Mouse (Mus musculus) heart, embryonic 10.5 days (tissue): Measurements from ENCODE around the gene Vps72. TPM values are rescaled to one million over a fixed set of nuclear protein-coding genes. Genes with fewer than 3 reads are reported as not detected.
"Not testable (repeated sequence)": the region's sequence is repeated elsewhere in the genome, so short reads cannot be mapped to it uniquely, and the experiment has no call there.

Experiments
- DNase-seq: peaks from one replicate; pipeline ENCODE4 v3.0.0-alpha.2; 2017; ENCODE audit warnings: low spot score
- H3K27ac ChIP-seq: fragments of 300-500 bp; sonication (generic); 2 replicates; pipeline ENCODE4 v1.5.1; 2016; ENCODE audit warnings: mild to moderate bottlenecking
- H3K27me3 ChIP-seq: fragments of 300-500 bp; sonication (generic); 2 replicates; pipeline ENCODE4 v1.6.1; 2016; ENCODE audit warnings: mild to moderate bottlenecking; ENCODE audit not compliant: poor library complexity, insufficient read depth, severe bottlenecking
- H3K36me3 ChIP-seq: fragments of 300-500 bp; sonication (generic); 2 replicates; pipeline ENCODE4 v1.6.1; 2016; ENCODE audit warnings: mild to moderate bottlenecking, moderate library complexity
- H3K4me1 ChIP-seq: fragments of 300-500 bp; sonication (generic); 2 replicates; pipeline ENCODE4 v1.6.1; 2016; ENCODE audit warnings: mild to moderate bottlenecking
- H3K4me3 ChIP-seq: fragments of 300-500 bp; sonication (generic); 2 replicates; pipeline ENCODE4 v1.5.1; 2016; ENCODE audit warnings: mild to moderate bottlenecking, moderate library complexity
- H3K9me3 ChIP-seq: fragments of 300-500 bp; sonication (generic); 2 replicates; pipeline ENCODE4 v1.6.1; 2016; ENCODE audit warnings: mild to moderate bottlenecking, moderate library complexity
- WGBS: fragments of 180-500 bp; shearing (Covaris S2); methylation state at CpG from one replicate; pipeline ENCODE4 v1.1.7; 2016; 5-methylcytosine and 5-hydroxymethylcytosine counted together
- polyA plus RNA-seq: library from polyadenylated mRNA; unstranded; fragments of >200 nt; fragmentation: Nextera tagmentation; extraction: Ambion mirVana; gene quantifications from 2 replicates; pipeline ENCODE4 v1.2.1, GENCODE M21; 2016

Vps72 gene
- polyA plus RNA-seq, 1 experiment from 2014 or later, result 172 TPM

- Histone ChIP-seq H3K27ac (no peak overlapping the region), H3K9me3 (no peaks in the 10 kb centered on the region), H3K4me3 (no peak overlapping the region), H3K36me3 (peaks cover 2% of the 10 kb centered on the region; the same call in 1 of the 2 replicates), H3K4me1 (peaks cover 21% of the 10 kb centered on the region), H3K27me3 (no peaks in the 10 kb centered on the region)
- DNase-seq, result no peak
- WGBS, result 69% methylated on average over 2 of the region's 2 CpGs
These were observed 2.9 kb upstream of the Vps72 start for GRCm38 (mm10) chr3:95107898-95108297.

- 0 out of 2 replicates have a peak overlapping the region, but pooled peaks have one; percentile 79 for H3K4me3 ChIP-seq
- peaks cover 26% of the 10 kb centered on the region for H3K36me3 ChIP-seq
- no peak for DNase-seq
- no peak overlapping the region for H3K27ac ChIP-seq
- H3K9me3 ChIP-seq, result no peaks in the 10 kb centered on the region
- H3K4me1 ChIP-seq, result peaks cover 11% of the 10 kb centered on the region; the same call in 1 of the 2 replicates
- 97% methylated on average over 1 of the region's 1 CpGs for WGBS
- no peaks in the 10 kb centered on the region for H3K27me3 ChIP-seq
These were observed 1.9 kb downstream of the Vps72 start for GRCm38 (mm10) chr3:95112760-95113159.

DNA sequence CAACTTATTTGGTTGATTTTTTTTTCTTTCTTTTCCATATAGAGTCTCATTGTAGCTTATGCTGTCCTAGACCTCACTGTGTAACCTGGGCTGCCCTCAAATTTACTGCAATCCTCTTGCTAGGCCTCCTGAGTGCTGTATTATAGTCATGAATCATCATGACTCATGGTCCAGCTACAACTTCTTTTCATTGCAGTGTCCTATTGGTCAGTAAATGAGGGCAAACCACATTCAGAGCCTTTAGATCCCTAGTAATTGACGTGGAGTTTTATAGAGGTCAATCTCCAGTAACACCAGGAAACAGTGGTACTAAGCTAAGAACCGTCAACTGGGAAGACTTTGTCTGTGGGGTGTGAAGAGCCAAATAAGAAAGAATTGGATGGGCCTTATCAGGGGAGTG is 6.9 kb downstream of the Vps72 start:
- H3K27ac ChIP-seq, result no peak overlapping the region
- no peak overlapping the region for H3K4me3 ChIP-seq
- H3K27me3 ChIP-seq, result no peaks in the 10 kb centered on the region
- H3K4me1 ChIP-seq, result peaks cover under 1% of the 10 kb centered on the region; the same call in 1 of the 2 replicates
- H3K9me3 ChIP-seq, result no peaks in the 10 kb centered on the region
- DNase-seq, result no peak
- peaks cover 75% of the 10 kb centered on the region for H3K36me3 ChIP-seq
- WGBS, result 79% methylated on average over 2 of the region's 2 CpGs

- no peaks in the 10 kb centered on the region for H3K9me3 ChIP-seq
- peaks cover 55% of the 10 kb centered on the region for H3K36me3 ChIP-seq
- H3K27me3 ChIP-seq, result no peaks in the 10 kb centered on the region
- H3K27ac ChIP-seq, result no peak overlapping the region
- no peak overlapping the region for H3K4me3 ChIP-seq
- DNase-seq, result no peak
- H3K4me1 ChIP-seq, result peaks cover 4% of the 10 kb centered on the region; the same call in 1 of the 2 replicates
- WGBS, result 63% methylated on average over 6 of the region's 6 CpGs
These were observed 10.8 kb downstream of the Vps72 start for GRCm38 (mm10) chr3:95121580-95121979.

GRCm38 (mm10) chr3:95124246-95124645 is 13.4 kb downstream of the Vps72 start, which contains the start of gene Tmod4:
Gene Tmod4 (plus strand): TSS chr3:95124476.
- H3K9me3 ChIP-seq, result no peaks in the 10 kb centered on the region
- peaks cover 49% of the 10 kb centered on the region for H3K36me3 ChIP-seq
- WGBS, result 59% methylated on average over 6 of the region's 6 CpGs
- DNase-seq, result no peak
- H3K27me3 ChIP-seq, result no peaks in the 10 kb centered on the region
- peaks cover 4% of the 10 kb centered on the region; the same call in 1 of the 2 replicates for H3K4me1 ChIP-seq
- H3K4me3 ChIP-seq, result no peak within 1 kb of the TSS
- H3K27ac ChIP-seq, result 0 out of 2 replicates have a peak within 1 kb of the TSS, but pooled peaks have one; percentile 19

DNA sequence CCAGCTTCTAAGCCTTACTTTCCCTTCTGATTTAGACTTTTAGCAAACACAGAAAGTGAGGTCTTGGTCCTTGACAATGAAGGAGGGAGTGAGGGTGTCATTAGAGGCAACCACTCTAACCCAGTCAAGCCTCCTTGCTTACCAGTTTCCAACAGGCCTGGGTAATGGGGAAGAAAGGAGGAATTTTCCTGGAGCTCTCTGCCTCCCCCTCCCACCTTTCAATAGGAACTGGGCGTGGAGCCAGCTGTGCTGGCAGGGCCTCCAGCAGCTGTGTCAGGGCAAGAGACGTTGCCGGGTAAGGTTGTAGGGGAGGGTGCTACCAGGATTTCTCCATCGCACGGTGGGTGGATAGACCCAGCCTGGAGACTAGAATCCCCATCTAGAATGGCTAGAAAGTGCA is 14.2 kb downstream of the Vps72 start:
- Histone ChIP-seq H3K36me3 (peaks cover 48% of the 10 kb centered on the region), H3K27me3 (no peaks in the 10 kb centered on the region), H3K4me3 (no peak overlapping the region), H3K4me1 (peaks cover 4% of the 10 kb centered on the region; the same call in 1 of the 2 replicates), H3K9me3 (no peaks in the 10 kb centered on the region), H3K27ac (no peak overlapping the region)
- 29% methylated on average over 5 of the region's 5 CpGs for WGBS
- no peak for DNase-seq

DNA sequence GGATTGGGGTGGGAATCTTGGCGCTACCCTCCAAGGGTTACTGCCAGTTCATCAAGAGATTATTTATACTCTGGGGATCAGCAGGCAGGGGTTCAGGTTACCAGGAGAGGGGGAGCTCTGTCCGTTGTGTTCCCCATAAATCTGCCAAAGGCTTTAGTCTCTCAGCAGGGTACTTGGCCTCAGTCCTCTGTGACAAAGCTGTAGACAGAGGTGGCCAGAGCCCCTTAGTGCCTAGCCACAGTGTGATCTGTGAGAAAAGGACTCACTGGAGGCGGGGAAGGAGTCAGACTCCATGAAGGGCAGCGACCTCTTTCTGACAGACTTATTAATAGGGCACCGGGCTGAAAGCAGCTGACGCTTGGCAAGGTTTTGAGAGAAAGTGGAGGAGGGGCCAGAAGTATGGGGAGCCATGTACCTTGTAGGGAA is 18.4 kb downstream of the Vps72 start:
- peaks cover 42% of the 10 kb centered on the region for H3K36me3 ChIP-seq
- peaks cover 8% of the 10 kb centered on the region for H3K4me1 ChIP-seq
- H3K27me3 ChIP-seq, result no peaks in the 10 kb centered on the region
- no peak overlapping the region for H3K4me3 ChIP-seq
- DNase-seq, result peak; percentile 58
- H3K9me3 ChIP-seq, result no peaks in the 10 kb centered on the region
- 68% methylated on average over 6 of the region's 6 CpGs for WGBS
- no peak overlapping the region for H3K27ac ChIP-seq

DNA sequence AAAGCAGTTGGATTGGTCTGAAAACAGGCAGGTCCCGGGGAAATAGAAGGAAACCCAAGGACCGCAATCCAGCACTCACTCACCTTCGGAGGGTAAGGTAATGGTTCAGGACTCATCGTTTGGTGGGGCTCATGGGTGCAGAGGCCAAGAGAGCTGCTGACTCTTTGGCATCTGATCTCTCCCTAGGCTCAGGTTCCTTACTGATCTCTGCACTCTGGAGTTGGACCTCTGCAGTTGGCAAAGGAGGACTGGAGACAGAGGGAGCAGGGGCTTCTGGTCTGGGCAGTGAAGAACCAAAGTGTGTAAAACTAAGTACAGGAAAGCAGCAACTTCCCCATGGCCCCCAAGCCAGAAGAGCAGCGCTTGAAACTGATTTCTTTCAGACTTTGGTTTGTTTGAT is 19.3 kb downstream of the Vps72 start:
- no peak overlapping the region for H3K27ac ChIP-seq
- 87% methylated on average over 5 of the region's 5 CpGs for WGBS
- no peak overlapping the region for H3K4me3 ChIP-seq
- H3K4me1 ChIP-seq, result peaks cover 9% of the 10 kb centered on the region; the same call in 1 of the 2 replicates
- H3K36me3 ChIP-seq, result peaks cover 42% of the 10 kb centered on the region
- H3K9me3 ChIP-seq, result no peaks in the 10 kb centered on the region
- DNase-seq, result peak; percentile 71
- H3K27me3 ChIP-seq, result no peaks in the 10 kb centered on the region

DNA sequence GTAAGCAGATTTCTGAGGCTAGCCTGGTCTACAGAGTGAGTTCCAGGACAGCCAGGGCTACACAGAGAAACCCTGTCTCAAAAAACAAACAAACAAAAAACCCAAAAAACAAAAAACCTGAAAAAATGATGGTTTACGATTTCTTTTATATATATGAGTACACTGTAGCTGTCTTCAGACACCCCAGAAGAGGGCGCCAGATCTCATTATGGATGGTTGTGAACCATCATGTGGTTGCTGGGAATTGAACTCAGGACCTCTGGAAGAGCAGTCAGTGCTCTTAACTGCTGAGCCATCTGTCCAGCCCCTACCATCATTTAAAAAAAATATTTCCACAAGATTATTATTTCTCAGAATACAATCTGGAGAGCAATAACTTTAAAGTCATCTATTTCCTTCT is 21.6 kb downstream of the Vps72 start:
- Histone ChIP-seq H3K4me1 (peaks cover 20% of the 10 kb centered on the region), H3K36me3 (peaks cover 39% of the 10 kb centered on the region)
- H3K27ac ChIP-seq, H3K4me3 ChIP-seq, H3K9me3 ChIP-seq, DNase-seq, H3K27me3 ChIP-seq: not testable (repeated sequence)
- 81% methylated on average over 2 of the region's 2 CpGs for WGBS

- peaks cover 20% of the 10 kb centered on the region for H3K4me1 ChIP-seq
- WGBS, result 56% methylated on average over 11 of the region's 11 CpGs
- peak overlapping the region; percentile 92 for H3K27ac ChIP-seq
- H3K4me3 ChIP-seq, result peak overlapping the region; percentile 71
- no peak for DNase-seq
- H3K36me3 ChIP-seq, result peaks cover 42% of the 10 kb centered on the region
- no peaks in the 10 kb centered on the region for H3K9me3 ChIP-seq
- H3K27me3 ChIP-seq, result no peaks in the 10 kb centered on the region
These were observed 22.4 kb downstream of the Vps72 start for GRCm38 (mm10) chr3:95133176-95133575.

GRCm38 (mm10) chr3:95133680-95134101 is 22.9 kb downstream of the Vps72 start, which contains the start of the genes Scnm1 and Lysmd1:
Gene Scnm1 (minus strand): TSS chr3:95134011.
Gene Lysmd1 (plus strand): TSS chr3:95134088.
- Histone ChIP-seq H3K9me3 (no peaks in the 10 kb centered on the region), H3K27me3 (no peaks in the 10 kb centered on the region), H3K4me1 (peaks cover 20% of the 10 kb centered on the region), H3K27ac (peak within 1 kb of the TSS; percentile 92), H3K4me3 (peak within 1 kb of the TSS; percentile 71), H3K36me3 (peaks cover 37% of the 10 kb centered on the region)
- DNase-seq, result peak; percentile 96
- under 1% methylated on average over 20 of the region's 20 CpGs for WGBS

GRCm38 (mm10) chr3:95134133-95134532 is 23.3 kb downstream of the Vps72 start:
- H3K4me1 ChIP-seq, result peaks cover 20% of the 10 kb centered on the region
- H3K27me3 ChIP-seq, H3K27ac ChIP-seq, H3K9me3 ChIP-seq, DNase-seq: not testable (repeated sequence)
- peaks cover 33% of the 10 kb centered on the region for H3K36me3 ChIP-seq
- WGBS, result no CpG with 5 or more reads among the region's 12 CpGs
- peak overlapping the region; percentile 71 for H3K4me3 ChIP-seq

DNA sequence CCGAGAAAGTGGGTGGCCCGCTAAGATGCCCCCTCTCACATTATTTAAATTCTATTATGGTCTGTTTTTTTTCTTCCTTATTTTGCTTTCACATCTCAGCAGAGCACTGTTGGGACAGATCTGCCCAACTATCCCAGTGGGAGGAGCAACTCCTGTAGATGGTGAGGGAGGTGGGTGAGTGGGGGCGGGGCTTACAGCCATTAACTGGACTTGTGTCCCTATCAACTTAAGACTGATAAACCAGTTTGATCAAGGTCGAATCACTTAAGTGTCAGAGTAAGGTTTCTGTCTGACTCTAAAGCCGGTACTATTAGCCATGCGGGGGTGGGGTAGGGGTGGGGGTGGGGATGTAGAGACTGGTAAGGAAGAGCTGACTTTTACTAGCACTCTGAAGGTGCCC is 24.2 kb downstream of the Vps72 start:
- Histone ChIP-seq H3K36me3 (peaks cover 32% of the 10 kb centered on the region), H3K9me3 (no peaks in the 10 kb centered on the region), H3K27ac (peak overlapping the region; percentile 36; the same call in 1 of the 2 replicates), H3K4me1 (peaks cover 27% of the 10 kb centered on the region), H3K27me3 (no peaks in the 10 kb centered on the region), H3K4me3 (peak overlapping the region; percentile 52)
- WGBS, result 21% methylated on average over 6 of the region's 6 CpGs
- no peak for DNase-seq
